Mouse (Mus musculus) liver, embryonic 14.5 days (tissue): ENCODE data around the gene Depdc5. TPM values are rescaled to one million over a fixed set of nuclear protein-coding genes. Genes with fewer than 3 reads are reported as not detected.
A peak's percentile ranks its signal among the peaks of the same experiment; 100 is the strongest.

Experiments used
- ATAC-seq: fragments of 200-750 bp; cut with Nextera tagmentation; 2 replicates; pipeline ENCODE4 v1.8.0; 2017; ENCODE audit warnings: moderate number of reproducible peaks, mild to moderate bottlenecking, moderate library complexity; ENCODE audit not compliant: insufficient read depth
- DNase-seq, 3 experiments: peaks; one replicate each; pipeline ENCODE4 v3.0.0-alpha.2; 2012 to 2013; ENCODE audit warnings: low read depth in 3 of 3, low spot score in 3 of 3
- H3K27ac ChIP-seq: fragments of 300-500 bp; sonication (generic); 2 replicates; pipeline ENCODE4 v1.5.1; 2014; ENCODE audit warnings: moderate library complexity, mild to moderate bottlenecking, control low read depth, inconsistent platforms
- H3K27me3 ChIP-seq: fragments of 300-500 bp; sonication (generic); 2 replicates; pipeline ENCODE4 v1.6.1; 2014; ENCODE audit warnings: mild to moderate bottlenecking, low read length, moderate library complexity; ENCODE audit not compliant: control insufficient read depth, insufficient read depth
- H3K36me3 ChIP-seq: fragments of 300-500 bp; sonication (generic); replicated peaks from 2 replicates; pipeline ENCODE4 v1.6.1; 2014; ENCODE audit warnings: low read depth; ENCODE audit not compliant: control insufficient read depth, insufficient read depth
- H3K4me1 ChIP-seq, 2 experiments: fragments of 200-500 bp in 1 of 2; fragments of 300-500 bp in 1 of 2; sonication (generic) in 1 of 2; replicated peaks; 2 replicates each; pipeline ENCODE4 v1.6.1; 2012 to 2014; ENCODE audit warnings: antibody characterized with exemption in 1 of 2, inconsistent platforms in 1 of 2, low read length in 1 of 2; ENCODE audit not compliant: control insufficient read depth in 2 of 2, insufficient read depth in 2 of 2
- H3K4me2 ChIP-seq: fragments of 300-500 bp; sonication (generic); 2 replicates; pipeline ENCODE4 v1.6.1; 2014; ENCODE audit warnings: low read depth, mild to moderate bottlenecking, control low read depth, moderate library complexity
- H3K4me3 ChIP-seq, 2 experiments: fragments of 200-500 bp in 1 of 2; fragments of 300-500 bp in 1 of 2; sonication (generic) in 1 of 2; 2 replicates each; pipeline ENCODE4 v1.5.1; 2012 to 2014; ENCODE audit warnings: low read depth in 2 of 2, low read length in 2 of 2, mild to moderate bottlenecking in 2 of 2, control low read depth in 1 of 2, inconsistent platforms in 1 of 2, moderate library complexity in 1 of 2; ENCODE audit not compliant: insufficient read depth in 1 of 2
- H3K9ac ChIP-seq: fragments of 300-500 bp; sonication (generic); replicated peaks from 2 replicates; pipeline ENCODE4 v1.6.1; 2014; ENCODE audit warnings: mild to moderate bottlenecking, control low read depth, moderate library complexity
- H3K9me3 ChIP-seq: fragments of 300-500 bp; sonication (generic); 2 replicates; pipeline ENCODE4 v1.6.1; 2016; ENCODE audit warnings: low read length, mixed read lengths; ENCODE audit not compliant: control insufficient read depth
- CTCF ChIP-seq: IDR thresholded peaks from 2 replicates; pipeline ENCODE4 v1.5.1; 2016; ENCODE audit warnings: antibody characterized with exemption, low read depth, control low read depth
- EP300 ChIP-seq: IDR thresholded peaks from 2 replicates; pipeline ENCODE4 v1.6.1; 2016; ENCODE audit warnings: antibody characterized with exemption, low read depth
- WGBS: fragments of 180-500 bp; shearing (Covaris S2); extraction: QIAGEN DNeasy Blood & Tissue Kit; methylation state at CpG from one replicate; pipeline ENCODE4 v1.1.7; 2014; ENCODE audit not compliant: insufficient replicate concordance; 5-methylcytosine and 5-hydroxymethylcytosine counted together
- polyA plus RNA-seq, 2 experiments: library from polyadenylated mRNA; depleted of rRNA in 1 of 2; stranded (reverse) in 1 of 2; unstranded in 1 of 2; fragments of >200 nt; fragmentation: Nextera tagmentation in 1 of 2; extraction: Ambion mirVana in 1 of 2; gene quantifications; 2 replicates each; pipeline versions ENCODE4 v1.2.1 to v1.2.3; 2012 to 2014

Depdc5 gene
- polyA plus RNA-seq, 2 experiments = 7.3 to 7.5 TPM

DNA sequence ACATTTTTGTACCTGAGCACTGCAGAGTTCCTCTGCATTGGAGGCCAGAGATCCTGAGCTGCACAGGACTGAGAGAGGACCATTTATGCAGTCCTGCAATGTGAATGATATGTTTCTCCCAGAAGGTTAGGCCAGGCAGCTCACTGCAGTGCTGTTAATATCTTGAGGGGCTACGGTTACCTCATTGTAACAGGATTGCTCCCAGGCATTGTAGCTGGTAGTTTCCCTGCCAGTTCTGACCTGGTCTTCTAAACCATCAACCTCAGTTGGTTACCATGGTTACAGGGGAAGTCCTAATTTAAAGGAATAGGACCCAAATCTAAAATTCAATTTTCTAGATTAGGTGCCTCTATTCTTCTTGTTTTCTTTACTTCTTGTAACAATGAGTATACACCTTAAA lies 121.9 kb downstream of the Depdc5 start:
- Histone ChIP-seq H3K4me2 (no peak overlapping the region), H3K27me3 (no peaks in the 10 kb centered on the region), H3K4me1 (0 out of 4 replicates have a peak, but pooled peaks cover 0 to 2% of the 10 kb centered on the region in 2 experiments), H3K9me3 (no peaks in the 10 kb centered on the region), H3K27ac (no peak overlapping the region), H3K9ac (no peak overlapping the region), H3K36me3 (peaks cover 3% of the 10 kb centered on the region; the same call in 1 of the 2 replicates), H3K4me3 (no peak overlapping the region)
- TF ChIP-seq CTCF = no peak
- TF ChIP-seq EP300 = no peak
- WGBS = 63% methylated on average over 1 of the region's 1 CpGs
- no peak for ATAC-seq
- DNase-seq = no peak

DNA sequence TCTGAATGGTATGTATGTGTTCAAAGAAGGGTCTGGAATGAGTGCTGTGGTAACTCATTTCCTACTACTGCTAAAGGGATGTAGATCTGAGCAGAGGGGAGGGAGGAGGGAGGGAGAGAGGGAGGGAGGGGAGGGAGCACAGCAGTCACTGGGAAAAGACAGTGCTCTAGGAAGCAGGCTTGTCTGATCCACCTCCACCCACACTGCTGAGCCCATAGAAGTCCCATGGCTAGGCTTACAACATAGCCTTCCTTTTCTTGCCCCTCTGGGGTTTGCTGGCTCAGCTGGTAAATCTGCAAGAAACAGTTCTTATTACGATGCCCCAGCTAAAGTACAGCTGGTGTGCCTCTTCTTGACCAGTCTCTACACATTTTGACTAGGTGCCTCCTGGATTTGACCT lies 124.4 kb downstream of the Depdc5 start:
- Histone ChIP-seq H3K9ac (no peak overlapping the region), H3K36me3 (peaks cover 3% of the 10 kb centered on the region; the same call in 1 of the 2 replicates), H3K9me3 (no peaks in the 10 kb centered on the region), H3K4me2 (no peak overlapping the region), H3K27me3 (no peaks in the 10 kb centered on the region), H3K4me3 (no peak overlapping the region), H3K4me1 (0 out of 4 replicates have a peak, but pooled peaks cover 0 to 2% of the 10 kb centered on the region in 2 experiments), H3K27ac (no peak overlapping the region)
- ATAC-seq = no peak
- WGBS = 84% methylated on average over 1 of the region's 1 CpGs
- TF ChIP-seq CTCF (no peak), EP300 (no peak)
- DNase-seq = no peak

DNA sequence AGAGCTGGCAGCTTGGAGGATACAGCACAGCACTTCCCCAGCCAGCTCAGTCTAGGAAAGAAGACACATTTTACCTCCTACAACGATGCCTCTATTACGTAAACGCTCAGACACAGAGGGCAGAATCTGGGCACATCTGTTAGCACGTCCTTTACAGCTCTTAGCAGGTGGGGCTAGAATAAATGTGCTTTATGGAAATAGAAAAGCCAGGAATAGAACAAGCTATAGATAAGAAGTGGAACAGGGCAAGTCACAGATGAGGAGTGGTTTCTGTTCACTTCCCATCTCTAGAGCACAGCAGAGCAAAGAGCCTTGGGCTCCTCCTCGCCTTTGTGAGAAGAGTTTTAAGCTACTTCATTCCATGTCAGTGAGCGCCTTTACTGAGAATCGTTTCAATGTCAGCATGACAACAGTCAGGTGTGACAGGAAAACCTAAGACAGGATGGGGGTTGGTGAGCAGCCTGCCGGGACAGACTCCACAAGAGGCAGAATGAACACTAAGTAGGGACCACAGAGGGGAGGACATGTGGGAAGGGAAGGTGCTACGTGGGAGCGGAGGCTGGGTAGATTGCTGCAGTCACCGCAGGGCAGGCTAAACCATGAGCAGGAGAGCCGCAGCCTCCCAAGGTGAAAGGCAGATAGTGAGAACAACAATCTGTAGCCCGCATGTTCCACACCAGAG lies 126.6 kb downstream of the Depdc5 start:
- H3K27ac ChIP-seq = no peak overlapping the region
- H3K9me3 ChIP-seq = no peaks in the 10 kb centered on the region
- 72% methylated on average over 13 of the region's 13 CpGs for WGBS
- no peaks in the 10 kb centered on the region for H3K27me3 ChIP-seq
- ATAC-seq (no peak), DNase-seq (no peak)
- H3K4me3 ChIP-seq = no peak overlapping the region
- H3K9ac ChIP-seq = no peak overlapping the region
- H3K4me2 ChIP-seq = no peak overlapping the region
- no peak for TF ChIP-seq CTCF
- H3K36me3 ChIP-seq = no peaks in the 10 kb centered on the region
- 0 out of 4 replicates have a peak, but pooled peaks cover 0 to 2% of the 10 kb centered on the region in 2 experiments for H3K4me1 ChIP-seq

DNA sequence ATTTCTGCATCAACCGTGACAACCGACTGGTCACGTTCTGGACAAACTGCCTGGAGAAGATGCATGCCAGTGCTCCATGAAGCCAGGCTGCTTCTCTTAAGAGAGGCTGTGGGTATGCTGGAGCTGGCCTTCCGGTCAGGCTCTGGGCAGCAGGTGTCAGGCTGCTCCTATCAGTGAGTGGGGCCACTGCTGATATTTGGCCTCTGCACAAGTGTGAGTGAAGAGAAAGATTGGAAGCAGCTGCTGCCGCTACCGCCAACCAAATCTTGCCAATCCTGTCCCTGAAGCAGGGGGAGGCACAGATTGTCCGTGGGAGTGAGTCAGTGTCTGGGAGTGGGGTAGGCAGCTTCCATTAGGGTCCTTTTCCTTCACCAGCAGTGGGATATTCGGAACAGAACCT lies 127.7 kb downstream of the Depdc5 start:
- Histone ChIP-seq H3K4me1 (0 out of 4 replicates have a peak, but pooled peaks cover 0 to 2% of the 10 kb centered on the region in 2 experiments), H3K9me3 (no peaks in the 10 kb centered on the region), H3K4me2 (no peak overlapping the region), H3K27ac (no peak overlapping the region), H3K36me3 (no peaks in the 10 kb centered on the region), H3K4me3 (no peak overlapping the region), H3K27me3 (no peaks in the 10 kb centered on the region), H3K9ac (no peak overlapping the region)
- DNase-seq (no peak), ATAC-seq (no peak)
- 75% methylated on average over 8 of the region's 8 CpGs for WGBS
- TF ChIP-seq CTCF (0 out of 2 replicates have a peak, but pooled peaks have one; percentile 11), EP300 (no peak)

DNA sequence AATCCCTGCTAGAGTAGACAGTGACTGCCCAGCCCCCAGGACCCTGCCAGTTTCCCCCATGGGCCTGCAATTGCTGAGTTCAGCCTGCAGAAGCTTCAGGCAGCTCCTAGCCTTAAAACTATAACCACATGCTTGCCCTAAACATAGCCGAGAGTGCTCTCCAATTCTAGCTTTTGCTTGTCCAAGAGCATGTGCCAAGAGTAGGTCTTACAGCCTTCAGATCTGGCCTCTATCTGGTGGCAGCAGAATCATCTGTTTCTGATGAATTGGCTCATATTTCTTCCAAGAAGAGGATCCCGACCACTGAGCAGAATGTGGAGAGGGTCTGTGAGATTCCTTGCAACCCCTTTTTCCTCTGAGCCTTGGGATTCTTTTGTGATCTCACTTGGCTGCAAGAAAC lies 131.0 kb downstream of the Depdc5 start:
- no peak for ATAC-seq
- WGBS = 50% methylated on average over 2 of the region's 2 CpGs
- Histone ChIP-seq H3K4me2 (no peak overlapping the region), H3K36me3 (no peaks in the 10 kb centered on the region), H3K9me3 (no peaks in the 10 kb centered on the region), H3K27me3 (no peaks in the 10 kb centered on the region), H3K9ac (no peak overlapping the region), H3K4me3 (no peak overlapping the region), H3K4me1 (no peaks in the 10 kb centered on the region), H3K27ac (no peak overlapping the region)
- DNase-seq = no peak
- TF ChIP-seq CTCF = no peak
- TF ChIP-seq EP300 = no peak
